In the genomic region with DNA sequence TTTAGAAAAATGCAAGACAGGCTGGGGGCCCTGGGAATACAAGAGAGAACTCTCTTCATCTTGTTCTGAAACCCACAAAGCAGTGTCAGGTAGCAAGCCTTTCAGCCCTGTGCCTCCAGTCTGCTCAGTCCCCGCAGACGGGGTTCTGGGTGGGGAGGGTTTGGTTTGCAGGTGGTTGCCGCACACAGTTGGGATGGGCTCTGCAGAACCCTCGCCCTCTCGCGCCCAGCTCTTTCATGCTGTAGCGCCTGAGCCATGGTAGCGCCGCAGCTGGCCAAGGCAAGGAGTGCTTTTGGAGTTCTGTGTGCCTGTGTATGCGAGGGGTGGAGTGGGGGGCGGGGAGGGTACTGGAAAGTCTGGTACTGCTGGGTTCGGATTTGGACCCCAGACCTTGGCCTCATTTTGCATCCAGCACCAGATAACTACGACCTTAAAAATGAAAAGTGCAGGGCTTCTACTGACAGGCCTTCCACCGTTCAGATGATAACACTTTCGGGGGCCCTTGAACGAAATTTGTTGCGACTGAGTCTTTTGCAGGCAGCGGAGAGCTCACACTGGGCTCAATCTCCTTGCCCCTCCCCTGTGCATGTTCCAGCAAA, we compare ENCODE assay signal across 7 mouse cellular contexts. TPM values are rescaled to one million over a fixed set of nuclear protein-coding genes. Genes with fewer than 3 reads are reported as not detected.
DNase-seq lines count a peak whose midpoint lies in the region; ATAC-seq and TF ChIP-seq lines count a peak whose summit lies in the region.

No protein-coding gene starts in this region.

- TF ChIP-seq CTCF in layer of hippocampus, adult 2 months (conservative IDR thresholded peaks at IDR 0.05): peak; percentile 27
- peak; percentile 34; the same call in 1 of the 2 replicates for TF ChIP-seq CTCF in brain, embryonic 14.5 days (IDR thresholded peaks at IDR 0.05; ENCODE audit: borderline replicate concordance, extremely low read depth, insufficient read depth, insufficient read length)

- DNase-seq in layer of hippocampus, adult 2 months (ENCODE audit: low spot score in 2 of 2): no peak
- DNase-seq in layer of hippocampus, adult 9-10 months (ENCODE audit: low spot score): no peak
- DNase-seq in brain, embryonic 14.5 days (ENCODE audit: low read depth): peak; percentile 59
- peak; percentile 7 for DNase-seq in kidney, postnatal 14 days
- peak; percentile 42 for DNase-seq in splenic B cell, adult 2 months (ENCODE audit: low read depth, low spot score)

- peak; percentile 60 for ATAC-seq in forebrain, embryonic 16.5 days
- peak; percentile 61; the same call in 1 of the 2 replicates for ATAC-seq in megakaryocyte progenitor cell, adult 5-6 weeks (replicated peaks; ENCODE audit: poor library complexity)

- peak overlapping the region; percentile 79 for H3K4me2 ChIP-seq in forebrain, embryonic 16.5 days (ENCODE audit: low read length)

- no peaks in the 10 kb centered on the region for H3K9me3 ChIP-seq in forebrain, embryonic 16.5 days (ENCODE audit: control insufficient read depth, low read length)

- peak overlapping the region; percentile 47 for H3K4me3 ChIP-seq in layer of hippocampus, adult 2 months
- peak overlapping the region; percentile 39 for H3K4me3 ChIP-seq in forebrain, embryonic 16.5 days (replicated peaks; ENCODE audit: low read length)

- H3K4me1 ChIP-seq in forebrain, embryonic 16.5 days (replicated peaks; ENCODE audit: control insufficient read depth, insufficient read depth, low read length): peaks cover 6% of the 10 kb centered on the region; the same call in 1 of the 2 replicates

- H3K36me3 ChIP-seq in forebrain, embryonic 16.5 days (ENCODE audit: control insufficient read depth, insufficient read depth): no peaks in the 10 kb centered on the region
- H3K36me3 ChIP-seq in splenic B cell, adult 2 months (ENCODE audit: control insufficient read depth, insufficient read depth, low read length, poor library complexity, severe bottlenecking): no peaks in the 10 kb centered on the region

- TF ChIP-seq POLR2A in brain, embryonic 14.5 days (IDR thresholded peaks at IDR 0.05; ENCODE audit: borderline replicate concordance, extremely low read depth, insufficient read depth, insufficient read length, poor library complexity, severe bottlenecking): no peak

- no peak overlapping the region for H3K9ac ChIP-seq in forebrain, embryonic 16.5 days (replicated peaks; ENCODE audit: low read depth, low read length)

- no peaks in the 10 kb centered on the region for H3K27me3 ChIP-seq in forebrain, embryonic 16.5 days (replicated peaks; ENCODE audit: control insufficient read depth, insufficient read depth, low read length)
- H3K27me3 ChIP-seq in splenic B cell, adult 2 months (ENCODE audit: control insufficient read depth, insufficient read depth, low read length, poor library complexity, severe bottlenecking): no peaks in the 10 kb centered on the region

- H3K27ac ChIP-seq in layer of hippocampus, adult 2 months: no peak overlapping the region
- no peak overlapping the region for H3K27ac ChIP-seq in forebrain, embryonic 16.5 days (ENCODE audit: low read length)

- 17% methylated on average over 18 of the region's 18 CpGs for WGBS in forebrain, embryonic 16.5 days

RNA-seq across cellular contexts. Expression of gene Tmem255a, which starts 1.8 kb away (rescaled TPM):
- 10 to 100 TPM; 21.1 to 26.9 TPM for total RNA-seq in layer of hippocampus, adult 2 months (2021)
- 12.0 and 18.7 TPM in 2 replicates for polyA plus RNA-seq in brain, embryonic 14.5 days (2012; rRNA removed)
- polyA plus RNA-seq in forebrain, embryonic 16.5 days (2015; fragmentation: Nextera tagmentation; extraction: Ambion mirVana): 10.9 and 16.3 TPM in 2 replicates
- total RNA-seq in megakaryocyte progenitor cell, adult 5-6 weeks (2015): not detected in 2 replicates
- 0.07 and 0.21 TPM in 2 replicates for total RNA-seq in megakaryocyte progenitor cell, adult 5-6 weeks (2017)

Comparison
In these comparisons a context has a peak if more than half of its experiments do, and no peak if none do; other contexts are left out.
1. DNase-seq: peak in brain, embryonic 14.5 days (single experiment), kidney, postnatal 14 days (single experiment) and splenic B cell, adult 2 months (single experiment); none in layer of hippocampus, adult 2 months (0 of 2) and layer of hippocampus, adult 9-10 months (single experiment).
2. RNA of gene Tmem255a, which starts 1.8 kb away (total RNA-seq): 21.1 to 26.9 TPM in layer of hippocampus, adult 2 months; 0.07 to 0.21 TPM in megakaryocyte progenitor cell, adult 5-6 weeks; every median in the first group is over 10 times any median in the second.